Mouse (Mus musculus): ENCODE measurements around the gene Prkcb. TPM values are rescaled to one million over a fixed set of nuclear protein-coding genes. Genes with fewer than 3 reads are reported as not detected.

Gene Prkcb
- polyA plus RNA-seq, 1 experiment: 17.8 TPM

GRCm38 (mm10) chr7:122351816-122352215, 63.3 kb downstream of the Prkcb start:
- TF ChIP-seq MYOG (IDR thresholded peaks at IDR 0.05; ENCODE audit: control insufficient read depth, extremely low read depth, insufficient read length) (no peak), FOSL1 (IDR thresholded peaks at IDR 0.05; ENCODE audit: insufficient read depth, low read length, poor library complexity, severe bottlenecking) (no peak), MAX (IDR thresholded peaks at IDR 0.05) (no peak), USF1 (IDR thresholded peaks at IDR 0.05; ENCODE audit: low read depth) (no peak), CEBPB (IDR thresholded peaks at IDR 0.05; ENCODE audit: low read depth) (no peak)

GRCm38 (mm10) chr7:122352566-122353277, 64.2 kb downstream of the Prkcb start:
- no peak for TF ChIP-seq USF1 (IDR thresholded peaks at IDR 0.05; ENCODE audit: low read depth)
- no peak for TF ChIP-seq CTCF (IDR thresholded peaks at IDR 0.05; ENCODE audit: control insufficient read depth, insufficient read depth, insufficient read length)
- TF ChIP-seq MYOD1 (IDR thresholded peaks at IDR 0.05; ENCODE audit: control insufficient read depth, insufficient read length, low read depth): no peak
- no peak for TF ChIP-seq CEBPB (IDR thresholded peaks at IDR 0.05; ENCODE audit: low read depth)
- TF ChIP-seq MYOG (IDR thresholded peaks at IDR 0.05; ENCODE audit: control insufficient read depth, extremely low read depth, insufficient read length): no peak
- TF ChIP-seq MAX (IDR thresholded peaks at IDR 0.05): no peak
- Histone ChIP-seq H3K4me3 (ENCODE audit: insufficient read depth, poor library complexity, severe bottlenecking) (no peak overlapping the region), H3K79me3 (ENCODE audit: low read depth) (no peaks in the 10 kb centered on the region), H3K36me3 (ENCODE audit: control insufficient read depth, insufficient read depth) (no peaks in the 10 kb centered on the region), H3K79me2 (ENCODE audit: control insufficient read depth, insufficient read depth) (no peaks in the 10 kb centered on the region), H3ac (ENCODE audit: control insufficient read depth, insufficient read length, low read depth) (no peak overlapping the region), H3K27me3 (ENCODE audit: control insufficient read depth, insufficient read depth, insufficient read length) (no peaks in the 10 kb centered on the region)

More at GRCm38 (mm10) chr7:122351816-122352215, 63.3 kb downstream of the Prkcb start:
- Histone ChIP-seq H3K79me3 (ENCODE audit: low read depth) (no peaks in the 10 kb centered on the region), H3K79me2 (ENCODE audit: control insufficient read depth, insufficient read depth) (no peaks in the 10 kb centered on the region), H3ac (ENCODE audit: control insufficient read depth, insufficient read length, low read depth) (no peak overlapping the region), H3K27me3 (ENCODE audit: control insufficient read depth, insufficient read depth, insufficient read length) (no peaks in the 10 kb centered on the region), H3K36me3 (ENCODE audit: control insufficient read depth, insufficient read depth) (no peaks in the 10 kb centered on the region), H3K4me3 (ENCODE audit: insufficient read depth, poor library complexity, severe bottlenecking) (no peak overlapping the region)

- Histone ChIP-seq H3ac (ENCODE audit: control insufficient read depth, insufficient read length, low read depth) (no peak overlapping the region), H3K36me3 (ENCODE audit: control insufficient read depth, insufficient read depth) (no peaks in the 10 kb centered on the region), H3K79me2 (ENCODE audit: control insufficient read depth, insufficient read depth) (no peaks in the 10 kb centered on the region), H3K79me3 (ENCODE audit: low read depth) (no peaks in the 10 kb centered on the region), H3K27me3 (ENCODE audit: control insufficient read depth, insufficient read depth, insufficient read length) (no peaks in the 10 kb centered on the region), H3K4me3 (ENCODE audit: insufficient read depth, poor library complexity, severe bottlenecking) (no peak overlapping the region)
- TF ChIP-seq USF1 (IDR thresholded peaks at IDR 0.05; ENCODE audit: low read depth) (no peak), MAX (IDR thresholded peaks at IDR 0.05) (no peak), MYOD1 (IDR thresholded peaks at IDR 0.05; ENCODE audit: control insufficient read depth, insufficient read length, low read depth) (no peak), CEBPB (IDR thresholded peaks at IDR 0.05; ENCODE audit: low read depth) (no peak), CTCF (IDR thresholded peaks at IDR 0.05; ENCODE audit: control insufficient read depth, insufficient read depth, insufficient read length) (no peak), MYOG (IDR thresholded peaks at IDR 0.05; ENCODE audit: control insufficient read depth, extremely low read depth, insufficient read length) (no peak), FOSL1 (IDR thresholded peaks at IDR 0.05; ENCODE audit: insufficient read depth, low read length, poor library complexity, severe bottlenecking) (no peak)
These were observed 64.8 kb downstream of the Prkcb start for GRCm38 (mm10) chr7:122353329-122353728.

GRCm38 (mm10) chr7:122356941-122357340, 68.4 kb downstream of the Prkcb start:
- TF ChIP-seq CEBPB (IDR thresholded peaks at IDR 0.05; ENCODE audit: low read depth) (no peak), FOSL1 (IDR thresholded peaks at IDR 0.05; ENCODE audit: insufficient read depth, low read length, poor library complexity, severe bottlenecking) (no peak), MAX (IDR thresholded peaks at IDR 0.05) (no peak), MYOG (IDR thresholded peaks at IDR 0.05; ENCODE audit: control insufficient read depth, extremely low read depth, insufficient read length) (no peak), MYOD1 (IDR thresholded peaks at IDR 0.05; ENCODE audit: control insufficient read depth, insufficient read length, low read depth) (no peak), CTCF (IDR thresholded peaks at IDR 0.05; ENCODE audit: control insufficient read depth, insufficient read depth, insufficient read length) (no peak), USF1 (IDR thresholded peaks at IDR 0.05; ENCODE audit: low read depth) (no peak)
- Histone ChIP-seq H3K79me3 (ENCODE audit: low read depth) (no peaks in the 10 kb centered on the region), H3K4me3 (ENCODE audit: insufficient read depth, poor library complexity, severe bottlenecking) (no peak overlapping the region), H3K79me2 (ENCODE audit: control insufficient read depth, insufficient read depth) (no peaks in the 10 kb centered on the region), H3ac (ENCODE audit: control insufficient read depth, insufficient read length, low read depth) (no peak overlapping the region), H3K36me3 (ENCODE audit: control insufficient read depth, insufficient read depth) (no peaks in the 10 kb centered on the region), H3K27me3 (ENCODE audit: control insufficient read depth, insufficient read depth, insufficient read length) (no peaks in the 10 kb centered on the region)

GRCm38 (mm10) chr7:122357847-122358246, 69.3 kb downstream of the Prkcb start:
- Histone ChIP-seq H3K36me3 (ENCODE audit: control insufficient read depth, insufficient read depth) (no peaks in the 10 kb centered on the region), H3ac (ENCODE audit: control insufficient read depth, insufficient read length, low read depth) (no peak overlapping the region), H3K79me3 (ENCODE audit: low read depth) (no peaks in the 10 kb centered on the region), H3K27me3 (ENCODE audit: control insufficient read depth, insufficient read depth, insufficient read length) (no peaks in the 10 kb centered on the region), H3K79me2 (ENCODE audit: control insufficient read depth, insufficient read depth) (no peaks in the 10 kb centered on the region), H3K4me3 (ENCODE audit: insufficient read depth, poor library complexity, severe bottlenecking) (no peak overlapping the region)
- TF ChIP-seq MYOG (IDR thresholded peaks at IDR 0.05; ENCODE audit: control insufficient read depth, extremely low read depth, insufficient read length) (no peak), USF1 (IDR thresholded peaks at IDR 0.05; ENCODE audit: low read depth) (no peak), CEBPB (IDR thresholded peaks at IDR 0.05; ENCODE audit: low read depth) (no peak)

- TF ChIP-seq CEBPB (IDR thresholded peaks at IDR 0.05; ENCODE audit: low read depth) (no peak), MYOG (IDR thresholded peaks at IDR 0.05; ENCODE audit: control insufficient read depth, extremely low read depth, insufficient read length) (no peak), USF1 (IDR thresholded peaks at IDR 0.05; ENCODE audit: low read depth) (no peak)
- Histone ChIP-seq H3K79me3 (ENCODE audit: low read depth) (no peaks in the 10 kb centered on the region), H3K4me3 (ENCODE audit: insufficient read depth, poor library complexity, severe bottlenecking) (no peak overlapping the region), H3K27me3 (ENCODE audit: control insufficient read depth, insufficient read depth, insufficient read length) (no peaks in the 10 kb centered on the region), H3K79me2 (ENCODE audit: control insufficient read depth, insufficient read depth) (no peaks in the 10 kb centered on the region), H3K36me3 (ENCODE audit: control insufficient read depth, insufficient read depth) (no peaks in the 10 kb centered on the region), H3ac (ENCODE audit: control insufficient read depth, insufficient read length, low read depth) (no peak overlapping the region)
These were observed 78.1 kb downstream of the Prkcb start for GRCm38 (mm10) chr7:122366635-122367034.
